Mouse (Mus musculus) stomach, embryonic 15.5 days (tissue): ENCODE measurements at regions not wholly inside any gene's neighbourhood (a gene's known extent, or its start where the extent isn't known, plus 50 kb on each side); places are given as distances from the start of the nearest gene placed in this dataset.

Experiments used
- ATAC-seq: fragments of 200-750 bp; cut with Nextera tagmentation; 2 replicates; pipeline ENCODE4 v1.8.0; 2017; ENCODE audit warnings: low read depth, moderate number of reproducible peaks, moderate TSS enrichment; ENCODE audit not compliant: insufficient read depth, low FRiP score
- H3K27ac ChIP-seq: fragments of 300-500 bp; sonication (generic); 2 replicates; pipeline ENCODE4 v1.5.1; 2015; ENCODE audit warnings: mild to moderate bottlenecking, inconsistent platforms
- H3K27me3 ChIP-seq: fragments of 300-500 bp; sonication (generic); replicated peaks from 2 replicates; pipeline ENCODE4 v1.6.1; 2015; ENCODE audit warnings: inconsistent platforms
- H3K36me3 ChIP-seq: fragments of 300-500 bp; sonication (generic); 2 replicates; pipeline ENCODE4 v1.6.1; 2015; ENCODE audit warnings: inconsistent platforms
- H3K4me1 ChIP-seq: fragments of 300-500 bp; sonication (generic); 2 replicates; pipeline ENCODE4 v1.6.1; 2015; ENCODE audit warnings: inconsistent platforms
- H3K4me2 ChIP-seq: fragments of 300-500 bp; sonication (generic); 2 replicates; pipeline ENCODE4 v1.6.1; 2015; ENCODE audit warnings: mild to moderate bottlenecking, inconsistent platforms
- H3K4me3 ChIP-seq: fragments of 300-500 bp; sonication (generic); replicated peaks from 2 replicates; pipeline ENCODE4 v1.5.1; 2015; ENCODE audit warnings: inconsistent platforms
- H3K9ac ChIP-seq: fragments of 300-500 bp; sonication (generic); 2 replicates; pipeline ENCODE4 v1.6.1; 2015; ENCODE audit warnings: inconsistent platforms
- H3K9me3 ChIP-seq: fragments of 300-500 bp; sonication (generic); 2 replicates; pipeline ENCODE4 v1.6.1; 2016; ENCODE audit warnings: inconsistent platforms
- WGBS: fragments of 180-500 bp; shearing (Covaris S2); methylation state at CpG from one replicate; pipeline ENCODE4 v1.1.7; 2015; 5-methylcytosine and 5-hydroxymethylcytosine counted together

DNA sequence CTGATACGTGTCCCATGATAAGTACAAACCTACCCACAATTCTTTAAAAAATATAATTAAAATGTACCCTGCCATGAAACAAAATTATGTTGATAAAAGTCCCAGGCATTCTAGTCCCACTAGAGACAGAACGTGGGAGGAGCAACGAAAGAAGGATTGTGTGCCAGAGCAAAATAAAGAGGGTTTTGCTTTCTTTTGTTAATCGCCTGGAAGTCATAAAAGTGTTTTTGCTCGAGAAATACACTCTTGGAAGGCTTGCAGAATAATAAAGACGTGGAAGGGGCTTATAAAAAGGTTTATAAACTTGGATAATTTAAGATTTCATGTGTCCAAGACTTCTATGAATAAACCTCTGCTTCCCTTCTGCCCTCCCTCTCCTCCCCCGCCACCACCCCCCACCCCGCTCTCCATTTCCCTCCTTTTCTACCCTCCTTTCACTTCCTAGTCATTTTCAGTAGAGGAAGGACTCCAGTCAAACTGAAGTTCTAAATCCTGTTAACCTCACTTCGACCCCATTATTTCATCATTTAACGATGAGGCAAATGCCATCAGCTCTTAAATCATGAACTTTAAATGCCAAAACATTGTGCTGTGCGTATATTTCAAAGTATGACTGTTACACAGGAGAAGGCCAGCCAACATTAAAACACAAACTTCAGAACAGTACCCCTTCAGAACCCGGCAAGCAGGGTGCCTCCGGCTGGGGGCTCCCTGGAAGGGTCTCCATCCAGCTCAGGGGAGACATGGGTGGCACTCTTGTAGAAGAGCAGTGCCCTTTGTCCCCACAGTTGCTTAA lies 54.8 kb upstream of the Cep85l start:
- H3K27ac ChIP-seq = peak overlapping the region; percentile 83
- no peaks in the 10 kb centered on the region for H3K27me3 ChIP-seq
- no peaks in the 10 kb centered on the region for H3K9me3 ChIP-seq
- H3K4me1 ChIP-seq = peaks cover 16% of the 10 kb centered on the region
- ATAC-seq = peak; percentile 28; the same call in 1 of the 2 replicates
- no peak overlapping the region for H3K9ac ChIP-seq
- H3K4me2 ChIP-seq = peak overlapping the region; percentile 33
- H3K4me3 ChIP-seq = no peak overlapping the region
- 32% methylated on average over 13 of the region's 13 CpGs for WGBS
- no peaks in the 10 kb centered on the region for H3K36me3 ChIP-seq

DNA sequence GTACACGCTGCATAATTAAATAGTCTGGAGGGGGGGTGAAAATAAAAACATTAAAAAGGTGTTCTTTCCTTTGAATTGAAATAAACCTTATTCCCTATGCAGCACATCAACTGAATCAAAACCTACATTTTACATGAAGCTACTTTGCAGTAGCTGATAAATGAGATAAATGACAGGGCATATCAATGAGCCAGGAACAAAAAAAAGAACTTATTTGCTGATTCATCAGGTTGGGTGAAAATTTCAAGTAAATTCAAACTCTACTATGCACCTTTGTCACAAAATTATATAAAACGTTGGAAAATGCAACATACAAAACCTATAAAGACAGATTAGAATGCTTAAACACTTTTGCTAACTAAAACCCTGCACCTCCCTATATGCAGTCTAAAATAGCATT lies 53.0 kb upstream of the Cep85l start:
- H3K4me3 ChIP-seq = no peak overlapping the region
- H3K4me1 ChIP-seq = peaks cover 16% of the 10 kb centered on the region
- H3K27ac ChIP-seq = no peak overlapping the region
- H3K9ac ChIP-seq = no peak overlapping the region
- no peaks in the 10 kb centered on the region for H3K36me3 ChIP-seq
- H3K9me3 ChIP-seq = no peaks in the 10 kb centered on the region
- WGBS = 77% methylated on average over 2 of the region's 2 CpGs
- H3K4me2 ChIP-seq = no peak overlapping the region
- no peaks in the 10 kb centered on the region for H3K27me3 ChIP-seq
- no peak for ATAC-seq

DNA sequence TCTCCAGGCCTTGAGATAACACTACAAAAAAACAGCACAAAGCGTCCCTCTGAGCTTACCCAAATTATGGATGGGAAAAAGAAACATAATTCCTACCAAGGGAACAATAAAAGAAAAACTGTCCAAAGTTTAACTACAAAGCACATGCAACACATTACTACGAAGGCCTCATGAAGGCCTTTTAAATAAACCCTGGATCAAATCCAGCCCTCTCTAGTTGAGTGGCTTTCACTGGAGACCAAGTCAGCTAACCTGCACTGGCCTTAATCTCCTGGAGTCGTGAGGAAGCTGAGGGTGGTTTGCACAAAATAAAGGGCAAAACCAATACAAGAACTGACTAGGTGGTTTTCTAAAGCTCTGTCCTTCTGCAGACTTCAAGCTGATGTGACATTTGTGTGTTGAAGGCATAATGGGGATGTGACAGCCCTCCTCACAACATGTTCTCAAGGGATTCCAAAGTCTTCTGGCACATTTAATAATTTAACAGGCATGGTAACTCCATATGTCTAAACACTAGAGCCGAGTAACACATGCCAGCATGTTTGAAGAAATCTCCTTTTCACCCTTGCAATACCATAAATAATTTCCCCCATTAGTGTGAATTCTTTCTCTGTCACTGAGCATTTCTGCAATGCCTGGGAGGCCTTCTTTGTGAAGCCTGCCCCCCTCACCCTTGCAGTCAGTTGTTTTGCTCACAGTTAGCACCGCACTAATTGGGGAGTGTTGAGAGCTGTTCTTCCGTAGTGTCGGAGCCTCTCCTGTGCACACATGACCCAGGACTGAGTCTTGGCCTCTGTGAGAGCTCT lies 50.0 kb upstream of the Cep85l start:
- no peak for ATAC-seq
- no peak overlapping the region for H3K27ac ChIP-seq
- no peak overlapping the region for H3K4me2 ChIP-seq
- no peaks in the 10 kb centered on the region for H3K36me3 ChIP-seq
- 52% methylated on average over 7 of the region's 7 CpGs for WGBS
- H3K27me3 ChIP-seq = no peaks in the 10 kb centered on the region
- no peak overlapping the region for H3K9ac ChIP-seq
- no peaks in the 10 kb centered on the region for H3K9me3 ChIP-seq
- peaks cover under 1% of the 10 kb centered on the region; the same call in 1 of the 2 replicates for H3K4me1 ChIP-seq
- H3K4me3 ChIP-seq = no peak overlapping the region
